Mouse (Mus musculus) small intestine, adult 2 months (tissue): ENCODE measurements around the gene Gm20388.

Source experiments
- CTCF ChIP-seq: fragments of 200-500 bp; IDR thresholded peaks from 2 replicates; pipeline ENCODE4 v1.5.1; 2012; ENCODE audit warnings: low read depth, mild to moderate bottlenecking, control low read depth, inconsistent platforms, low read length, moderate library complexity, mixed read lengths; ENCODE audit not compliant: insufficient replicate concordance, insufficient read length; ENCODE audit errors: extremely low read depth
- POLR2A ChIP-seq: fragments of 200-500 bp; IDR thresholded peaks from 2 replicates; pipeline ENCODE4 v1.6.1; 2012; ENCODE audit warnings: low read depth, mild to moderate bottlenecking, control low read depth, inconsistent platforms, low read length, moderate library complexity

DNA sequence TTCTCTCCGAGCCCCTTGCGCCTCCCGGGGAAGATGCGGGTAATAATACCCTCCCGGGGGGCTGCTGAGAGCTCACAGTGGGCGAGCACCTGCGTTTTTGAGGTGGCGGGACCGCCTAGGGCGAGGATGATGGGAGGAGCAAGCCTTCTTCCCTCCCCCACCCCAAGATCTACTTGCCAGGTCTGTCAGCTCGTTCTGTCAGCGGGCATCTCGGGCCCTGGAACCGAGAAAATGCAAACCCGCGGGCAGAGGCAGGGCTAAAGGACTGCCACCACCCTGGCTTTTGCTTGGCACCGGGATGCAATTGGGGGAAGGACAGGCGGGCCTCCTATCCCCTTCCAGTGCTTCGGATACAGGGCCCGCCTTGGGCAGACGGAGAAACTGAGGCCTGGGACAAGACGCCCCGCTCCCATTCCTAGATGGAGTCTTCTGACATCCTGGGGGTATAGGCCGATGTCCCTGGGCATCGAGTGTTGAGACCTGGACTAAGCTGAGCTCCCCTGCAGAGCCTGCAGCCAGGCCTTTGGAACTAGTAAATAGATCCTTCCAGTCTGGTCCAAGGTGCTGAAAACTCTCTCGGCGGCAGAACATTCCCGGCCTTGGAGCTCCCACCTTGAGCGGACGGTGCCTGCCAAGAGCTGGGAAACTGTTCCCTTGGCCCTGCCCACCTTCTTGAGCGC is 1742.8 kb downstream of the Gm20388 start:
- TF ChIP-seq CTCF = no peak
- TF ChIP-seq POLR2A = no peak
